Mouse (Mus musculus) thymus, adult 2 months (tissue): Measurements from ENCODE around the gene Maml2.

Experiments
- CTCF ChIP-seq: fragments of 200-500 bp; IDR thresholded peaks from 2 replicates; pipeline ENCODE4 v1.5.1; 2012; ENCODE audit warnings: mild to moderate bottlenecking, control low read depth, low read length, moderate library complexity, borderline replicate concordance; ENCODE audit not compliant: control insufficient read depth, poor library complexity, insufficient read depth; ENCODE audit errors: extremely low read depth
- POLR2A ChIP-seq: fragments of 200-500 bp; IDR thresholded peaks from 2 replicates; pipeline ENCODE4 v1.6.1; 2012; ENCODE audit warnings: mild to moderate bottlenecking, low read length, control low read depth, moderate library complexity; ENCODE audit not compliant: control insufficient read depth, poor library complexity, insufficient read depth; ENCODE audit errors: extremely low read depth

- no peak for TF ChIP-seq CTCF
- TF ChIP-seq POLR2A, result no peak
Observed at GRCm38 (mm10) chr9:13565343-13566019, 267.7 kb downstream of the Maml2 start.
